Mouse (Mus musculus) midbrain, embryonic 14.5 days (tissue): ENCODE measurements around the gene Clec2d. TPM values are rescaled to one million over a fixed set of nuclear protein-coding genes. Genes with fewer than 3 reads are reported as not detected.

Source experiments
- ATAC-seq: fragments of 200-750 bp; cut with Nextera tagmentation; 2 replicates; pipeline ENCODE4 v1.8.0; 2017; ENCODE audit warnings: moderate number of reproducible peaks, moderate library complexity; ENCODE audit not compliant: low FRiP score, low TSS enrichment
- DNase-seq: peaks from one replicate; pipeline ENCODE4 v3.0.0-alpha.2; 2015
- H3K27ac ChIP-seq: fragments of 300-500 bp; sonication (generic); replicated peaks from 2 replicates; pipeline ENCODE4 v1.5.1; 2014; ENCODE audit warnings: mild to moderate bottlenecking, low read depth, low read length, moderate library complexity
- H3K27me3 ChIP-seq: fragments of 300-500 bp; sonication (generic); 2 replicates; pipeline ENCODE4 v1.6.1; 2014; ENCODE audit warnings: low read length, control low read depth, mixed read lengths; ENCODE audit not compliant: control insufficient read depth, insufficient read depth
- H3K36me3 ChIP-seq: fragments of 300-500 bp; sonication (generic); 2 replicates; pipeline ENCODE4 v1.6.1; 2014; ENCODE audit warnings: low read length, control low read depth; ENCODE audit not compliant: control insufficient read depth, insufficient read depth
- H3K4me1 ChIP-seq: fragments of 300-500 bp; sonication (generic); 2 replicates; pipeline ENCODE4 v1.6.1; 2014; ENCODE audit warnings: mild to moderate bottlenecking, antibody characterized with exemption, low read length, control low read depth; ENCODE audit not compliant: control insufficient read depth, insufficient read depth
- H3K4me2 ChIP-seq: fragments of 300-500 bp; sonication (generic); 2 replicates; pipeline ENCODE4 v1.6.1; 2014; ENCODE audit warnings: mild to moderate bottlenecking, low read length, moderate library complexity
- H3K4me3 ChIP-seq: fragments of 300-500 bp; sonication (generic); replicated peaks from 2 replicates; pipeline ENCODE4 v1.5.1; 2014; ENCODE audit warnings: low read depth, low read length
- H3K9ac ChIP-seq: fragments of 300-500 bp; sonication (generic); replicated peaks from 2 replicates; pipeline ENCODE4 v1.6.1; 2014; ENCODE audit warnings: mild to moderate bottlenecking, low read length, moderate library complexity
- H3K9me3 ChIP-seq: fragments of 300-500 bp; sonication (generic); 2 replicates; pipeline ENCODE4 v1.6.1; 2016; ENCODE audit warnings: low read length, control low read depth, mixed read lengths; ENCODE audit not compliant: control insufficient read depth
- WGBS: fragments of 180-500 bp; shearing (Covaris S2); extraction: QIAGEN DNeasy Blood & Tissue Kit; methylation state at CpG from one replicate; pipeline ENCODE4 v1.1.7; 2014; 5-methylcytosine and 5-hydroxymethylcytosine counted together
- polyA plus RNA-seq: library from polyadenylated mRNA; unstranded; fragments of >200 nt; fragmentation: Nextera tagmentation; extraction: Ambion mirVana; gene quantifications from 2 replicates; pipeline ENCODE4 v1.2.1, GENCODE M21; 2014

Clec2d gene
- polyA plus RNA-seq, 1 experiment from 2014 or later, result 0.17 TPM

DNA sequence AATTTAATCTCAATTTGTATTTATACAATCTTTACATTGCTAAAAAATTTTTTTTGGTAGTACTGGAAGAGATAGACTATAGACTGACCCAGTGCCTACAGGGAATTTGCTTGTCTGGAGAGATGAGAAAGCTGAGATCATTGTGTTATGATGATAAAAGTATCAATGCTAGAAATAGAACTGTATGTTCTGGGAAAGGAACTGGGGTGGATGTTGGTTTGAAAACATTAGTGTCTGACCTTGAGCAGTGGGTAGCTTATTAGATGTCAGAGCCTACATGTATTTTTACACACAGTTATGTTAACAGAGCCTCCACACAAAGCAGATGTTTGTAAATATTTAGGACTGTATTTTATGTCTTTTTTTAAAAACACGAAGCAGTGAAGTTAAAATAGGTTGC lies 43.7 kb downstream of the Clec2d start:
- H3K36me3 ChIP-seq, result no peaks in the 10 kb centered on the region
- no peaks in the 10 kb centered on the region for H3K27me3 ChIP-seq
- H3K9ac ChIP-seq, result no peak overlapping the region
- DNase-seq (no peak), ATAC-seq (no peak)
- H3K4me3 ChIP-seq, result no peak overlapping the region
- 78% methylated on average over 1 of the region's 1 CpGs for WGBS
- H3K27ac ChIP-seq, result no peak overlapping the region
- H3K4me1 ChIP-seq, result no peaks in the 10 kb centered on the region
- H3K9me3 ChIP-seq, result no peaks in the 10 kb centered on the region
- H3K4me2 ChIP-seq, result no peak overlapping the region

GRCm38 (mm10) chr6:129225078-129225477 lies 44.7 kb downstream of the Clec2d start:
- H3K4me2 ChIP-seq, result no peak overlapping the region
- H3K27ac ChIP-seq, result no peak overlapping the region
- no peaks in the 10 kb centered on the region for H3K27me3 ChIP-seq
- no peak overlapping the region for H3K4me3 ChIP-seq
- ATAC-seq, result no peak
- no peaks in the 10 kb centered on the region for H3K9me3 ChIP-seq
- no peaks in the 10 kb centered on the region for H3K36me3 ChIP-seq
- no peak overlapping the region for H3K9ac ChIP-seq
- no peak for DNase-seq
- WGBS, result 72% methylated on average over 2 of the region's 2 CpGs
- H3K4me1 ChIP-seq, result no peaks in the 10 kb centered on the region

DNA sequence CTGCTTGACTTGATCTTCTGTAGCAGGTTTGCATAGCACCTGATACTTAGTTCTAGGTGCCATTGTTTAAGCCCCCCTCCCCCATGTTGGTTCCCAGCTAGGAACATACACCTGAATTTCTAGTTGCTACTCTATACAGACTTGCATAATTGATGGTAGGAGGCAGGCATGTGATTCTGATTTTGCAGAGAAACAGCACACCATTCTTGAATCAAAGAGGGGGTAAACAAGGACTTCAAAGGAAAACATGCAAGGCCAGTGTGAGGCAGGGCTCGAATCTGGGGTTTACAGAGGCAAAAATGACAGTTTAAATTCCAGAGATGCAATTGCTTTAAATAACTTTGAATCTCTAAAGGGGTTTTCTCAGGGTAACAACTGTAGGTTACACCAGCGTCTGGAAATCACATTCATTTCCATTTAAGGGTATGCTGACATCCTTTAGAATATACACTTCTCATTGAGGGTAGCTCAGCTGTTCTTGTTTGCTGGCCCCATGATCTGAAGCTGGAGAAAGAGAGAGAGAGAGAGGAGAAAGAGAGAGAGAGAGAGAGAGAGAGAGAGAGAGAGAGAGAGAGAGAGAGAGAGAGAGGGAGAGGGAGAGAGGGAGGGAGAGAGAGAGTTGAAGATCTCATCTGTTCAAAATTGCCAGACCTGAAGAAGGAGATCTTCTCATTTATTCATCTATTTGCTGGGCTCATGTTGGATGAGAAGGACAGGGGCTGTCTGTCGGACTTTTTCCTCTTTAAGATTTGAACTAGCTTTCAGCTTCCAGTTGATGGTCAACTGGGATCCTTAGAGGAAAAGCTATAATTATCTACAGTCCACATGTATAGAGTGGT lies 48.7 kb downstream of the Clec2d start:
- DNase-seq (no peak), ATAC-seq (no peak)
- Histone ChIP-seq H3K9me3 (no peaks in the 10 kb centered on the region), H3K9ac (no peak overlapping the region), H3K4me1 (no peaks in the 10 kb centered on the region), H3K4me2 (no peak overlapping the region), H3K4me3 (no peak overlapping the region), H3K27ac (no peak overlapping the region), H3K36me3 (no peaks in the 10 kb centered on the region), H3K27me3 (no peaks in the 10 kb centered on the region)
- 60% methylated on average over 3 of the region's 3 CpGs for whole genome bisulfite sequencing

DNA sequence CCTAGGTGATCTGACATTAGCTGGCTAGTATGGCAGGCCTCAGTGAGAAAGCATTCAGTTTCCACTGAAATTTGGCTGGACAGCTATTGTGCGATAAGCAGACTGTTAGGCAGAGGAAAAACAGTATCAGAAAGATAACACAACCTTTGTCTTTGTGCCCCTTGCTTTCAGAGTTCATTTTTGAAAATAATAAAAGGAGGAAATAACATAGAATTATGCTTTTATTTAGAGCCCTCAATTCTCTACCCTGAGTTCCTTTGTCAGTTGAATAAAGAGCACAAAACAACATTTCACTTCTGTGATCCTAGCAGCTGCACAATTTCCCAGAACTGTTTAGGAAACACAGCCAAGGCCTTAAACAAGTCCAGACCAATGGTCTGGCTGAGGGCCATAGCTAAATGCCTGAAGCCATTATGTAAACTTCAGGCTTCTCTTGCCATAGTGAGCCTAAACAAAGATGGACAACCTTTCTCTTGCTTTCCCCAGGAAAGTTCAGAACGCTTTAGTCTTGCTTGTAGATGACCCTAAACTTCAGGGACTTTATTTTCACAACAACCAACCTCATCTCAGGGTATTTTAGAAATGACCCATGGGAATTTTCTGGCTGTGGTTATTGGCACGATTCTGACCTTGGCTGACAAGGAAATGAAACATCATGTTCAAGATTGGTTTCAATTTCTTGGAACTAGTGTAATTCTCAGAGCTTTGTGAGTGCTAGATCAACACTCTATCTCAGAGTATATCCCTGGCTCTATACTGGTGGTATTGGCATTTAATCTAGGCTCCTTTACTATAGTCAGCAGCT lies 49.6 kb downstream of the Clec2d start:
- H3K9ac ChIP-seq, result no peak overlapping the region
- H3K27me3 ChIP-seq, result no peaks in the 10 kb centered on the region
- ATAC-seq (no peak), DNase-seq (peak; percentile 36)
- no peak overlapping the region for H3K4me3 ChIP-seq
- no peaks in the 10 kb centered on the region for H3K4me1 ChIP-seq
- no peaks in the 10 kb centered on the region for H3K9me3 ChIP-seq
- no peaks in the 10 kb centered on the region for H3K36me3 ChIP-seq
- no peak overlapping the region for H3K27ac ChIP-seq
- no peak overlapping the region for H3K4me2 ChIP-seq
- 79% methylated on average over 3 of the region's 3 CpGs for WGBS

GRCm38 (mm10) chr6:129232005-129232841 lies 51.8 kb downstream of the Clec2d start:
- ATAC-seq, result no peak
- Histone ChIP-seq H3K9me3 (no peaks in the 10 kb centered on the region), H3K4me2 (no peak overlapping the region)

GRCm38 (mm10) chr6:129232842-129233205 lies 52.4 kb downstream of the Clec2d start:
- no peak overlapping the region for H3K9ac ChIP-seq
- no peak overlapping the region for H3K27ac ChIP-seq
- no peaks in the 10 kb centered on the region for H3K9me3 ChIP-seq
- H3K4me3 ChIP-seq, result no peak overlapping the region
- ATAC-seq (no peak), DNase-seq (no peak)
- no peaks in the 10 kb centered on the region for H3K27me3 ChIP-seq
- H3K4me2 ChIP-seq, result no peak overlapping the region
- 85% methylated on average over 9 of the region's 9 CpGs for WGBS
- 0 out of 2 replicates have a peak, but pooled peaks cover 3% of the 10 kb centered on the region for H3K4me1 ChIP-seq
- no peaks in the 10 kb centered on the region for H3K36me3 ChIP-seq

More at GRCm38 (mm10) chr6:129232005-129232841, 51.8 kb downstream of the Clec2d start:
- no peak overlapping the region for H3K9ac ChIP-seq
- H3K27me3 ChIP-seq, result no peaks in the 10 kb centered on the region
- 84% methylated on average over 5 of the region's 5 CpGs for WGBS
- H3K4me3 ChIP-seq, result no peak overlapping the region
- H3K27ac ChIP-seq, result no peak overlapping the region
- no peaks in the 10 kb centered on the region for H3K4me1 ChIP-seq
- DNase-seq, result no peak
- no peaks in the 10 kb centered on the region for H3K36me3 ChIP-seq

- Histone ChIP-seq H3K4me2 (no peak overlapping the region), H3K27me3 (no peaks in the 10 kb centered on the region), H3K36me3 (no peaks in the 10 kb centered on the region), H3K4me1 (0 out of 2 replicates have a peak, but pooled peaks cover 6% of the 10 kb centered on the region), H3K9me3 (no peaks in the 10 kb centered on the region), H3K4me3 (no peak overlapping the region), H3K9ac (no peak overlapping the region), H3K27ac (no peak overlapping the region)
- no peak for DNase-seq
- 91% methylated on average over 6 of the region's 6 CpGs for WGBS
- no peak for ATAC-seq
Measured at GRCm38 (mm10) chr6:129233366-129233954, 53.0 kb downstream of the Clec2d start.

- no peak overlapping the region for H3K4me3 ChIP-seq
- H3K4me2 ChIP-seq, result no peak overlapping the region
- DNase-seq (no peak), ATAC-seq (no peak)
- H3K27ac ChIP-seq, result no peak overlapping the region
- 0 out of 2 replicates have a peak, but pooled peaks cover 6% of the 10 kb centered on the region for H3K4me1 ChIP-seq
- no peaks in the 10 kb centered on the region for H3K9me3 ChIP-seq
- no peaks in the 10 kb centered on the region for H3K36me3 ChIP-seq
- 88% methylated on average over 17 of the region's 18 CpGs for WGBS
- H3K9ac ChIP-seq, result no peak overlapping the region
- H3K27me3 ChIP-seq, result no peaks in the 10 kb centered on the region
Measured at GRCm38 (mm10) chr6:129233955-129234369, 53.5 kb downstream of the Clec2d start.
